ENCODE assay signal across 20 mouse cellular contexts in genomic region chr13:20100357-20100756, GRCm38 (mm10). TPM values are rescaled to one million over a fixed set of nuclear protein-coding genes. Genes with fewer than 3 reads are reported as not detected.
A peak's percentile ranks its signal among the peaks of the same experiment; 100 is the strongest.
DNase-seq lines count a peak whose midpoint lies in the region; ATAC-seq and TF ChIP-seq lines count a peak whose summit lies in the region.
"Had no signal": no experiment of that assay in that cellular context is flagged by ENCODE, and none has a peak within 500 bp of the region (broad histone marks: within the 10 kb centered on the region; RNA-seq: fewer than 3 reads in every experiment).

No protein-coding gene starts in this region.

- no peak overlapping the region for H3K4me2 ChIP-seq in heart, embryonic 13.5 days
- H3K4me2 ChIP-seq in lung, embryonic 14.5 days, result no peak overlapping the region
- H3K4me2 ChIP-seq in midbrain, embryonic 11.5 days, result no peak overlapping the region
- H3K4me2 ChIP-seq: embryonic facial prominence, embryonic 12.5 days; forebrain, embryonic 15.5 days; heart, embryonic 12.5 days; hindbrain, embryonic 12.5 days had no signal

- H3K4me3 ChIP-seq in heart, embryonic 13.5 days, result no peak overlapping the region
- no peak overlapping the region for H3K4me3 ChIP-seq in lung, embryonic 14.5 days (ENCODE audit: low read depth, low read length)
- H3K4me3 ChIP-seq in midbrain, embryonic 11.5 days (ENCODE audit: low read depth, low read length), result no peak overlapping the region
- no peak overlapping the region for H3K4me3 ChIP-seq in midbrain, embryonic 10.5 days
- H3K4me3 ChIP-seq: embryonic facial prominence, embryonic 12.5 days; forebrain, embryonic 15.5 days; heart, embryonic 12.5 days; hindbrain, embryonic 12.5 days had no signal

- no peak for ATAC-seq in heart, embryonic 13.5 days (ENCODE audit: extremely low read depth, insufficient number of reproducible peaks, low FRiP score, low TSS enrichment)
- no peak for ATAC-seq in lung, embryonic 14.5 days (ENCODE audit: insufficient read depth)
- no peak for ATAC-seq in midbrain, embryonic 11.5 days (ENCODE audit: low FRiP score)
- ATAC-seq in inflammation-experienced regulatory T-cells, adult 6 months, result peak; percentile 38
- ATAC-seq: forebrain, embryonic 15.5 days; hindbrain, embryonic 16.5 days had no signal

- intact Hi-C loops in heart, postnatal 36 days (cut with DNase I), result no loop called here

- 0 out of 2 replicates have a peak overlapping the region, but pooled peaks have one; percentile 25 for H3K27ac ChIP-seq in heart, embryonic 13.5 days (replicated peaks)
- H3K27ac ChIP-seq in lung, embryonic 14.5 days (ENCODE audit: low read depth), result 0 out of 2 replicates have a peak overlapping the region, but pooled peaks have one; percentile 34
- no peak overlapping the region for H3K27ac ChIP-seq in midbrain, embryonic 11.5 days (ENCODE audit: low read depth, low read length)
- no peak overlapping the region for H3K27ac ChIP-seq in midbrain, embryonic 10.5 days (replicated peaks)
- H3K27ac ChIP-seq: embryonic facial prominence, embryonic 12.5 days; forebrain, embryonic 15.5 days; hindbrain, embryonic 12.5 days had no signal

- no peak for TF ChIP-seq CTCF in lung, embryonic 14.5 days (IDR thresholded peaks at IDR 0.05; ENCODE audit: low read depth)

- H3K4me1 ChIP-seq in heart, embryonic 13.5 days, result peaks cover 32% of the 10 kb centered on the region
- H3K4me1 ChIP-seq in lung, embryonic 14.5 days (ENCODE audit: insufficient read depth), result peaks cover 30% of the 10 kb centered on the region
- H3K4me1 ChIP-seq in midbrain, embryonic 11.5 days (ENCODE audit: control insufficient read depth, insufficient read depth, low read length), result peaks cover 6% of the 10 kb centered on the region; the same call in 1 of the 2 replicates
- peaks cover 42% of the 10 kb centered on the region for H3K4me1 ChIP-seq in midbrain, embryonic 10.5 days
- H3K4me1 ChIP-seq: forebrain, embryonic 15.5 days had no signal

- H3K36me3 ChIP-seq in heart, embryonic 13.5 days, result no peaks in the 10 kb centered on the region
- H3K36me3 ChIP-seq in lung, embryonic 14.5 days (ENCODE audit: insufficient read depth), result no peaks in the 10 kb centered on the region
- H3K36me3 ChIP-seq in midbrain, embryonic 11.5 days (ENCODE audit: control insufficient read depth, insufficient read depth, low read length), result no peaks in the 10 kb centered on the region
- H3K36me3 ChIP-seq in midbrain, embryonic 10.5 days, result no peaks in the 10 kb centered on the region
- H3K36me3 ChIP-seq: embryonic facial prominence, embryonic 12.5 days; forebrain, embryonic 15.5 days; G1E; heart, embryonic 12.5 days; hindbrain, embryonic 12.5 days had no signal

- DNase-seq in heart, postnatal 36 days, result no peak
- DNase-seq in lung, embryonic 14.5 days, result no peak
- no peak for DNase-seq in lung, postnatal 36 days
- peak; percentile 71 for DNase-seq in midbrain, embryonic 11.5 days (ENCODE audit: low spot score, missing footprints)
- DNase-seq in midbrain, embryonic 10.5 days (ENCODE audit: low spot score), result no peak
- no peak for DNase-seq in gastrocnemius, adult 18-20 months (ENCODE audit: low spot score)
- DNase-seq: adrenal gland, adult 8-10 months; adrenal gland, postnatal 36 days; cerebellum, adult 11-12 months; cerebellum, adult 9-10 months; cerebellum, postnatal 25 days; gastrocnemius, postnatal 14 days had no signal

- H3K27me3 ChIP-seq in heart, embryonic 13.5 days (replicated peaks), result peaks cover 18% of the 10 kb centered on the region
- no peaks in the 10 kb centered on the region for H3K27me3 ChIP-seq in lung, embryonic 14.5 days (ENCODE audit: insufficient read depth, low read length)
- H3K27me3 ChIP-seq in midbrain, embryonic 11.5 days (ENCODE audit: control insufficient read depth, insufficient read depth, low read length), result no peaks in the 10 kb centered on the region
- no peaks in the 10 kb centered on the region for H3K27me3 ChIP-seq in midbrain, embryonic 10.5 days (ENCODE audit: low read depth, poor library complexity, severe bottlenecking)
- H3K27me3 ChIP-seq: embryonic facial prominence, embryonic 12.5 days; heart, embryonic 12.5 days; hindbrain, embryonic 12.5 days had no signal

- H3K9ac ChIP-seq in heart, embryonic 13.5 days, result no peak overlapping the region
- no peak overlapping the region for H3K9ac ChIP-seq in lung, embryonic 14.5 days
- H3K9ac ChIP-seq in midbrain, embryonic 11.5 days (ENCODE audit: low read length), result no peak overlapping the region
- H3K9ac ChIP-seq: embryonic facial prominence, embryonic 12.5 days; forebrain, embryonic 15.5 days; heart, embryonic 12.5 days; hindbrain, embryonic 12.5 days had no signal

- 41% methylated on average over 3 of the region's 3 CpGs for WGBS in heart, embryonic 13.5 days
- 14% methylated on average over 3 of the region's 3 CpGs for whole genome bisulfite sequencing in lung, embryonic 14.5 days
- 79% methylated on average over 3 of the region's 3 CpGs for WGBS in midbrain, embryonic 11.5 days
- WGBS in midbrain, embryonic 10.5 days, result 72% methylated on average over 3 of the region's 3 CpGs

- no peaks in the 10 kb centered on the region for H3K9me3 ChIP-seq in heart, embryonic 13.5 days
- no peaks in the 10 kb centered on the region for H3K9me3 ChIP-seq in lung, embryonic 14.5 days (ENCODE audit: low read depth, low read length)
- no peaks in the 10 kb centered on the region for H3K9me3 ChIP-seq in midbrain, embryonic 11.5 days (ENCODE audit: control insufficient read depth, low read length)
- no peaks in the 10 kb centered on the region for H3K9me3 ChIP-seq in midbrain, embryonic 10.5 days (replicated peaks)
- H3K9me3 ChIP-seq: embryonic facial prominence, embryonic 12.5 days; forebrain, embryonic 15.5 days; G1E; heart, embryonic 12.5 days; hindbrain, embryonic 12.5 days had no signal

RNA-seq across cellular contexts. Expression of gene Elmo1, which starts 10.0 kb away (rescaled TPM):
- polyA plus RNA-seq in heart, embryonic 13.5 days (2015; fragmentation: Nextera tagmentation; extraction: Ambion mirVana), result 9.3 and 9.5 TPM in 2 replicates
- total RNA-seq in heart, postnatal 36 days (2021), result 10 to 100 TPM in 1 of 2 experiments, 1 to 10 TPM in 1; 8.5 to 11.2 TPM
- polyA plus RNA-seq in lung, embryonic 14.5 days (2014; fragmentation: Nextera tagmentation; extraction: Ambion mirVana), result 37.8 and 38.5 TPM in 2 replicates
- 19.1 and 19.6 TPM in 2 replicates for polyA plus RNA-seq in midbrain, embryonic 11.5 days (2014; fragmentation: Nextera tagmentation; extraction: Ambion mirVana)
- 13.8 and 15.6 TPM in 2 replicates for polyA plus RNA-seq in midbrain, embryonic 10.5 days (2016; fragmentation: Nextera tagmentation; extraction: Ambion mirVana)
- 100 to 1,000 TPM in 2 of 3 experiments, 10 to 100 TPM in 1; 94.0 to 116 (median 111) TPM for polyA plus RNA-seq in inflammation-experienced regulatory T-cells, adult 6 months (2017; shearing (Covaris generic))
- 1 to 10 TPM; 2.0 to 2.7 TPM for total RNA-seq in gastrocnemius, adult 18-20 months (2021)
- polyA plus RNA-seq: G1E had no signal

Comparison
In these comparisons a context has a peak if more than half of its experiments do, and no peak if none do; other contexts are left out.
1. H3K27ac ChIP-seq: peak in heart, embryonic 13.5 days (single experiment) and lung, embryonic 14.5 days (single experiment); none in midbrain, embryonic 11.5 days (single experiment) and midbrain, embryonic 10.5 days (single experiment).